Mouse (Mus musculus) stomach, embryonic 16.5 days (tissue): ENCODE results near the gene 3110082I17Rik. TPM values are rescaled to one million over a fixed set of nuclear protein-coding genes. Genes with fewer than 3 reads are reported as not detected.

Source experiments
- ATAC-seq: fragments of 200-750 bp; cut with Nextera tagmentation; 2 replicates; pipeline ENCODE4 v1.8.0; 2017; ENCODE audit warnings: moderate number of reproducible peaks, moderate TSS enrichment; ENCODE audit not compliant: insufficient read depth, low FRiP score
- H3K27ac ChIP-seq: fragments of 300-500 bp; sonication (generic); 2 replicates; pipeline ENCODE4 v1.5.1; 2014; ENCODE audit warnings: low read length
- H3K27me3 ChIP-seq: fragments of 300-500 bp; sonication (generic); 2 replicates; pipeline ENCODE4 v1.6.1; 2014; ENCODE audit warnings: low read length, control low read depth, mixed read lengths; ENCODE audit not compliant: control insufficient read depth, insufficient read depth
- H3K36me3 ChIP-seq: fragments of 300-500 bp; sonication (generic); 2 replicates; pipeline ENCODE4 v1.6.1; 2014; ENCODE audit warnings: low read length; ENCODE audit not compliant: control insufficient read depth, insufficient read depth
- H3K4me1 ChIP-seq: fragments of 300-500 bp; sonication (generic); 2 replicates; pipeline ENCODE4 v1.6.1; 2014; ENCODE audit warnings: low read length, control low read depth, mixed read lengths; ENCODE audit not compliant: control insufficient read depth, insufficient read depth
- H3K4me2 ChIP-seq: fragments of 300-500 bp; sonication (generic); 2 replicates; pipeline ENCODE4 v1.6.1; 2014; ENCODE audit warnings: low read depth, low read length, mixed read lengths
- H3K4me3 ChIP-seq: fragments of 300-500 bp; sonication (generic); replicated peaks from 2 replicates; pipeline ENCODE4 v1.5.1; 2014; ENCODE audit warnings: mild to moderate bottlenecking, low read length
- H3K9ac ChIP-seq: fragments of 300-500 bp; sonication (generic); 2 replicates; pipeline ENCODE4 v1.6.1; 2014; ENCODE audit warnings: low read length
- H3K9me3 ChIP-seq: fragments of 300-500 bp; sonication (generic); replicated peaks from 2 replicates; pipeline ENCODE4 v1.6.1; 2016; ENCODE audit warnings: low read length, control low read depth; ENCODE audit not compliant: control insufficient read depth
- WGBS: fragments of 180-500 bp; shearing (Covaris S2); extraction: QIAGEN DNeasy Blood & Tissue Kit; methylation state at CpG from one replicate; pipeline ENCODE4 v1.1.7; 2014; 5-methylcytosine and 5-hydroxymethylcytosine counted together
- polyA plus RNA-seq: library from polyadenylated mRNA; unstranded; fragments of >200 nt; fragmentation: Nextera tagmentation; extraction: Ambion mirVana; gene quantifications from 2 replicates; pipeline ENCODE4 v1.2.1, GENCODE M21; 2015

3110082I17Rik gene
- polyA plus RNA-seq, 1 experiment from 2014 or later = 35.7 TPM

DNA sequence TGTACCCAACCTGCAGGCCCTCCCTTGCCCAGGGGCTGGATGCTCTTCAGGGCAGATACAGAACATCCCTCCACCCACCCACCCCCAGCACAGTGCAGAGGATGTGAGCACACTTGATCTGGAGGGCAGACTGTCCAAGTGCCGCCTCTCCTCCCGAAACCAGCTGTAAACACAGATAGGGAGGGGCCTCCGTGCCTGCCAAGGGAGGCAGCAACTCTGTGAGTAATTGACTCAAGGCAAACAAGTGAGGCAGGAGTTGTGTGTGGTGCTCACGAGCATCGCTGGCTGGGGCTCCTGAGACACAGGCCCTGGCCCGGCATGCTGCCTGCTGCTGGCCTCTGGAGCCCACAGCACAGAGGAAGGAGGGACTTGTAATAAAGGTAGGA, 70.7 kb downstream of the 3110082I17Rik start:
- WGBS = 6% methylated on average over 6 of the region's 6 CpGs
- peak overlapping the region; percentile 33; the same call in 1 of the 2 replicates for H3K9ac ChIP-seq

DNA sequence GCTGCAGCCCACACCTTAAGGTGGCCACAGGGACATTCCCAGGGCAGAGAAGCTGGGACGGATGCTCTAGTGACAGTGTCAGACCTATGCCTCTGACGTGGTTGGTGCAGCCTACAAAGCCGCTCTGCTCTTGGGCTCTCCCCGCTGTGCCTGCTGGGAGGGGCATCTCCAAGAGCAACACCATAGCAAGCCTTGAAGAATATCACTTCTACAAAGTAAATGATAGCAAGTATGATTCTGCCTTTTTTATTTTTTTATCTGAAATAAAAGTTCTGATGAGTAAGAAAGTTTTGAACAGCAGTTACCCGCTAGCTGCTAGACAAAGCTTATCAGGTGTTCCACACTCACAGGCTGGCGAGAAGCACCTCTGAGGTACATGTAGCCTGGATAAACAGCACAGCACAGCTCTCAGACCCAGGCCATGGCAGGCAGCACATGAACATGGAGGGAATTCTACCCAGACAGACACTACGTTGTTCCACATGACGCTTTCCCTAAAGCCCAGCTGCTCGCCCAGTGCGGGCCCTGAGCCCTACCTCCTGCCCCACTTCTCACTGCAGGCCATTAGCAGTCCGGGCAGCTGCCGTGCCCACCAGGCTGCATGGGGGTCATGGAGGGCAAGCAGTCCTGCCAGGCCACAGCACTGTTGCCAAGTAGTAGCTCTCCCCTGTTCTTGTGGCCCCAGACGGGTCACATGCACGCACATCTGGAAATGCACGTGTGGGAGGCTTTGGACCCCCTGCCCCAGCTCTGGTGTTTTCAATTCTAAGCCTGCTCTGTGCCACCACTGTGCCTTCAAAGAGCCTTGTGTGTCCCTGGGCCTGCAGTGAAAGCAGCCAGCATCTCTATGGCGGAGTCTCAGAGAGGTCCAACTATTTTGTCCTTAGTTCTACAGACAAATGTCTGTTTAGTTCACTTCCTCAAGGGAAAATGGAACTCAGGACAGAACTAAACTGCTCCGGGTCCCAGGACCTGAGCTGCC, 71.3 kb downstream of the 3110082I17Rik start:
- Histone ChIP-seq H3K27ac (peak overlapping the region; percentile 84), H3K36me3 (no peaks in the 10 kb centered on the region), H3K4me3 (no peak overlapping the region), H3K9me3 (no peaks in the 10 kb centered on the region), H3K9ac (peak overlapping the region; percentile 51), H3K4me1 (peaks cover 25% of the 10 kb centered on the region), H3K4me2 (no peak overlapping the region), H3K27me3 (no peaks in the 10 kb centered on the region)
- WGBS = 62% methylated on average over 17 of the region's 17 CpGs
- peak; percentile 9; the same call in 1 of the 2 replicates for ATAC-seq

More for the DNA sequence above, 70.7 kb downstream of the 3110082I17Rik start:
- no peaks in the 10 kb centered on the region for H3K9me3 ChIP-seq
- no peak overlapping the region for H3K4me2 ChIP-seq
- no peak overlapping the region for H3K4me3 ChIP-seq
- H3K4me1 ChIP-seq = peaks cover 23% of the 10 kb centered on the region
- H3K36me3 ChIP-seq = no peaks in the 10 kb centered on the region
- peak; percentile 62 for ATAC-seq
- peak overlapping the region; percentile 84 for H3K27ac ChIP-seq
- no peaks in the 10 kb centered on the region for H3K27me3 ChIP-seq

DNA sequence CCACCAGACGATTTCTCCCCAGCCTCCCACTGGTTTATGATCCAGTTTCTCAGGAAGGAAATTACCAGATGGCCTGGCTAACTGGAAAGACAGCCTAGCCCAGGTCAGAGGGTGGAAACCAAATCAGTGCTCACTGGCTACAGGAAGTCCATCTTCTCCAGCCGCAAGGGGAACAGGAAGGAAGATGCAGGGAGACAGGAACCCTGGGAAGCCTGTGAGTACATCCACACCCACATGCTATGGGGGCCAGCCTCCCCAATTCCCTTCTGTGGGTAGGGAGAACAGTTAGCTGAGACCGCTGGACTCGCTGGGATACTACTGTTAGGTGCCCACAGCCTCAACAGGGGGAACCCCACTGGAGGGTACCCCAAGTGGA, 72.1 kb downstream of the 3110082I17Rik start:
- peaks cover 27% of the 10 kb centered on the region for H3K4me1 ChIP-seq
- H3K27me3 ChIP-seq = no peaks in the 10 kb centered on the region
- peak overlapping the region; percentile 29; the same call in 1 of the 2 replicates for H3K9ac ChIP-seq
- peak overlapping the region; percentile 84 for H3K27ac ChIP-seq
- no peak overlapping the region for H3K4me2 ChIP-seq
- WGBS = 65% methylated on average over 4 of the region's 4 CpGs
- no peak for ATAC-seq
- H3K9me3 ChIP-seq = no peaks in the 10 kb centered on the region
- H3K36me3 ChIP-seq = no peaks in the 10 kb centered on the region
- no peak overlapping the region for H3K4me3 ChIP-seq

DNA sequence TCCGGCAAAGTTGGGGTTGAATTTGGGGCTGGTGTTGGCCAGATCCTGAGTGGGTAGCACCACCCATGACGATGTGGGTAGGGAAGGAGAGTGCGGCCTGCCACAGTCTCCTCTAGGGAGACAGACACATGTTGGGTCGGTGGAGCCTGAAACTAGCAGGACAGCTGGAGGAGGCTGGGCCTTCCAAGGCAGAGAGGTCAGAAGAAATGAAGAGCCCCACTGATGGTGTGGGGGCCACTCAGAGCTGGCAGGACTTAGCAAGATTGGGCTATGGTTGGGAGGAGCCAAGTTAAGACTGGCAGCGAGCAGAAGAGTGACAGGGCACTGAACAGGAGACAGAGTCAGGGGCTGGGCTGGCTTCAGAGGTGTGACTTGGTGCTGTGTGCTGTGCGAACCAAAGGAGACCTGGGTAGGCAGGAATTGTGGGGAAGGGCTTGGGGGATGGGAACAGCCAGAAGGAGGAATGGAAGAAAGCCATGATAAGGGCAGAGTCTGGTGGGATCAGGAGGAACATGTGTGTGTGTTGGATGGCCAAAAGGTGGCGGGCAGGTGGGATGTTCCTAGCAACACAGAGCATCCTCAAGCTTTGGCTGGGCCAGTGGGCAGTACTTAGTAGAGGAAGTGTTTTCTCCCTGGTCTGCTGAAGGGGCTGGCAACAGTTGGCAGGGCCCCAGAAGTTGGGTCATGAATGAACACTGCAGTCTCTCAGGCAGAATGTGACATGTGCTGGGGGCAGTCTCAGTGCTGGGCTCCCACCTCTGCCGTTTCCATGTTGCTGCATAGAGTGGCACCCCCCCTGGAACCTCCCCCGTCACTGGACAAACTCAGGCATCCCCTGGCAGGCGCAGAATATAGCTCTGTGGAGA, 72.8 kb downstream of the 3110082I17Rik start:
- peaks cover 32% of the 10 kb centered on the region for H3K4me1 ChIP-seq

DNA sequence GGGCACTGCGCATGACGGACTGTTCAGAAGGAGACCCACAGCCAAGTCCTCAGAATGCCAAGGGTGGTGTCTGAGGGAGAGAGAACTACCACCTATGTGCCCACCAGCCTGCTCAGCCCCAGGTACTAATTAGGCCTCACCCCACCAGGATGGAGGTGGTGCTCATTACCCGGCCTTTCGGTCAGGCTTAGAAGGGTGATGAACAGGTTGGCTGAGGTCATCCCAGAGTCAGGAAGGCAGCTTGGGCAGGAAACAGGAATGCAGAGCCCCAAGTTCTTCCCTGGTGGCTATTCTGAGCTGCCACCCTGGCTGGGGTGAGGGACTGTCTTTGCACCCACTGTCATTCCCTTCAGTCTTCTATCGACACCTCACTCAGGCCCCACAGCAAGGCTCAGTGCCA, 74.3 kb downstream of the 3110082I17Rik start:
- Histone ChIP-seq H3K4me3 (no peak overlapping the region), H3K9me3 (no peaks in the 10 kb centered on the region), H3K36me3 (no peaks in the 10 kb centered on the region), H3K9ac (no peak overlapping the region), H3K27ac (no peak overlapping the region), H3K4me1 (peaks cover 42% of the 10 kb centered on the region), H3K4me2 (no peak overlapping the region), H3K27me3 (no peaks in the 10 kb centered on the region)
- ATAC-seq = no peak
- WGBS = 95% methylated on average over 5 of the region's 5 CpGs

More for the DNA sequence above, 72.8 kb downstream of the 3110082I17Rik start:
- H3K27ac ChIP-seq = peak overlapping the region; percentile 84
- no peaks in the 10 kb centered on the region for H3K9me3 ChIP-seq
- H3K27me3 ChIP-seq = no peaks in the 10 kb centered on the region
- H3K4me3 ChIP-seq = no peak overlapping the region
- peak overlapping the region; percentile 29; the same call in 1 of the 2 replicates for H3K9ac ChIP-seq
- no peaks in the 10 kb centered on the region for H3K36me3 ChIP-seq
- ATAC-seq = peak; percentile 3; the same call in 1 of the 2 replicates
- WGBS = 80% methylated on average over 10 of the region's 10 CpGs
- H3K4me2 ChIP-seq = no peak overlapping the region

DNA sequence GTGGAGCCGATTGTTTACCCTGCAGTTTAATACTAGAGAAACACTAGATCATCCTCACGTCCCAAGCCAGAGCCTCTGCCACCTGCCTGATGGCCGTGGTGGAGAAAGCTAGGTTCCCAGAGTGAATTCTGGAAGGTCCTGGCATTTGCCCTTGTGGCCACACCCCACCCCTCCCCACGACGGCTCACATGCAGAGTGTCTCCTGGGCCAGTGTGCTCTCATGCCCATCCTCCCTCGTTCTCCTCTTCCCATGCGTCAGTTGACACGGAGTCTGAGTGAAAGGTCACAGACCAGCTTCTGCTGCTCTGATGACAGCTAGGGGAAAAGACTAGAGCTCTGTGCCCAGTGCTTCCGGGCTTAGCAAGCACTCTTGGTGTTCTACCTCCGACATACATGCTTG, 75.8 kb downstream of the 3110082I17Rik start:
- Histone ChIP-seq H3K27ac (no peak overlapping the region), H3K4me2 (no peak overlapping the region)
- WGBS = 45% methylated on average over 10 of the region's 10 CpGs

DNA sequence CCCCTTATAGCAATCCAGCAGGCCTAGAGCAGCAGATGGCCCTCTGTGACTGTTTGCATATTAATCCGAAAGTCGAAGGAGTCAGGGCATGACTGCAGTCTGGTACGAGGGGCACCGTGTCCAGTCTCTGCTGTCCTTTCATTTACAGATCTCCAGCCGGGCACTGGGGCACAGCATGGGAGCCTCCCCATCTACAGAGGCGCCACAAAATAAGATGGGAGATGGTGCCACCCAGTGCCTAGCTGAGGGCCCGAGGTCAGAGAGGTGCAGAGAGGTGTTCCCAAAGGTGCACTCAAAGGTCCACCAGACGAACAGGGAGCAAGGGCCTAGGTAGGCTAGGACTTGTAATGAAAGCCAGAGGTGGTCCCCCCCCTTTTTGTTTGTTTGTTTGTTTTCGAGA, 77.1 kb downstream of the 3110082I17Rik start:
- no peak for ATAC-seq
- Histone ChIP-seq H3K27ac (0 out of 2 replicates have a peak overlapping the region, but pooled peaks have one; percentile 16), H3K4me3 (no peak overlapping the region), H3K4me1 (peaks cover 40% of the 10 kb centered on the region), H3K36me3 (no peaks in the 10 kb centered on the region), H3K9me3 (no peaks in the 10 kb centered on the region), H3K27me3 (no peaks in the 10 kb centered on the region), H3K9ac (no peak overlapping the region), H3K4me2 (no peak overlapping the region; the same call in 1 of the 2 replicates)
- 79% methylated on average over 9 of the region's 9 CpGs for WGBS

More for the DNA sequence above, 75.8 kb downstream of the 3110082I17Rik start:
- H3K27me3 ChIP-seq = no peaks in the 10 kb centered on the region
- H3K9me3 ChIP-seq = no peaks in the 10 kb centered on the region
- no peaks in the 10 kb centered on the region for H3K36me3 ChIP-seq
- H3K4me3 ChIP-seq = no peak overlapping the region
- no peak overlapping the region for H3K9ac ChIP-seq
- H3K4me1 ChIP-seq = peaks cover 43% of the 10 kb centered on the region
- ATAC-seq = no peak

DNA sequence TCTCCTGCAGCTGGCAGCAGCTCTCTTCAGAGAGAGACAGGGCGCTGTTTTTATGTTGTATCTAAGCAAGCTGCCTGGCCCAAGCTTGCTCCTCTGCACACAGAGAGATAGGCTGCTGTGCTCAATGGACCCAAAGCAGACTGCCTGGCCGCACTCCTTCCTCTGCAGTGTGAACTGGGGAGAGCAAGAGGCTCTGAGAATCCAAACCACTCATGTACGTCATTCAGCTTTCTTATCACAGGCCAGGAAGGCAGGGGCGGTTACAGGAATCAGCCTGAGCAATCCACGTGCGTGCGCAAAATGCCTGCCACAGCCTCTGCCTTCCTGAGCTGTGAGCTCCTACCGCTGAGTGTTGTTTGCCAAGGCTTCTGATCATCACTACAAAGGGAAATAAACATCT, 77.6 kb downstream of the 3110082I17Rik start:
- Histone ChIP-seq H3K4me3 (no peak overlapping the region), H3K4me1 (peaks cover 41% of the 10 kb centered on the region), H3K9me3 (no peaks in the 10 kb centered on the region), H3K9ac (peak overlapping the region; percentile 27; the same call in 1 of the 2 replicates), H3K36me3 (no peaks in the 10 kb centered on the region), H3K27ac (peak overlapping the region; percentile 36), H3K4me2 (peak overlapping the region; percentile 2; the same call in 1 of the 2 replicates), H3K27me3 (no peaks in the 10 kb centered on the region)
- WGBS = 55% methylated on average over 8 of the region's 8 CpGs
- no peak for ATAC-seq
